Mouse (Mus musculus): ENCODE results near the gene Efcab14.

DNA sequence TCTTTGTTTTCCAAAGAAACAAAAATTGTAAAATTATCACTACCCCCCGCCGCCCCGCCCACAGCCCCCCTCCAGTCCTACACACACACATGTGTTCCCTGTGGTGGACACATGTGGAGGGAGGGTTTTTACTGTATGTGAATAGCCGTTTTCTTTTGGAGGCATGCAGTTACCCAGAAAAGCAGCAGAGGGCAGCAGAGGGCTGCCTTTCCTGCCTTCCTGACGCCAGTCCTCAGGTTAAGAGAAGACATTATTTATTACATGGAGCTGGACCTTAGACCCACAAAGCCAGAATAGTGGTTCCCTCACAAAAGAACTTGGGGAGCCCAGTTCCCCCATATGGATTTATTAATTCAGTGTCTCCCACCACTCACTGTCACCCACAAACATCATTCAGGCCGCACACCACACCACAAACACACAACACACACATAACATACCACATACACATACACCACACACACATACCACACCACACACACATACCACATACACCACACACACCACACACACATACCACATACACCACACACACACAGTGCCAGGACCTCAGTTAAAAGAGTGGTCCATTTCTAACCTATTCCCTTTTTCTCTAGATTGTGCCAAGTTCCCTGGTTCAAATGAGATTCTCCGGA, 5.8 kb upstream of the Efcab14 start:
- TF ChIP-seq CTCF (IDR thresholded peaks at IDR 0.05): peak; percentile 89
- TF ChIP-seq EP300 (IDR thresholded peaks at IDR 0.05): no peak

Measured in lung, postnatal 0 days (tissue).